In genomic region chr13:70637282-70637661, GRCm38 (mm10) we compare ENCODE assay signal across 8 mouse cellular contexts. TPM values are rescaled to one million over a fixed set of nuclear protein-coding genes. Genes with fewer than 3 reads are reported as not detected.
A peak's percentile ranks its signal among the peaks of the same experiment; 100 is the strongest.
DNase-seq lines count a peak whose midpoint lies in the region; ATAC-seq and TF ChIP-seq lines count a peak whose summit lies in the region.

Gene Ice1, minus strand, starts transcription at chr13:70637634.

- H3K27me3 ChIP-seq in forebrain, embryonic 15.5 days, result no peaks in the 10 kb centered on the region
- peaks cover 18% of the 10 kb centered on the region for H3K27me3 ChIP-seq in hindbrain, embryonic 13.5 days
- H3K27me3 ChIP-seq in liver, embryonic 14.5 days (ENCODE audit: control insufficient read depth, insufficient read depth, low read length), result no peaks in the 10 kb centered on the region
- no peaks in the 10 kb centered on the region for H3K27me3 ChIP-seq in stomach, embryonic 16.5 days (ENCODE audit: control insufficient read depth, insufficient read depth, low read length)

- peak within 1 kb of the TSS; percentile 74 for H3K4me2 ChIP-seq in forebrain, embryonic 15.5 days (replicated peaks)
- H3K4me2 ChIP-seq in hindbrain, embryonic 13.5 days, result peak within 1 kb of the TSS; percentile 91
- H3K4me2 ChIP-seq in liver, embryonic 14.5 days (ENCODE audit: low read depth), result peak within 1 kb of the TSS; percentile 88
- peak within 1 kb of the TSS; percentile 94 for H3K4me2 ChIP-seq in stomach, embryonic 16.5 days (ENCODE audit: low read depth, low read length)

- H3K9ac ChIP-seq in forebrain, embryonic 15.5 days (replicated peaks), result peak within 1 kb of the TSS; percentile 80
- peak within 1 kb of the TSS; percentile 92 for H3K9ac ChIP-seq in hindbrain, embryonic 13.5 days
- H3K9ac ChIP-seq in liver, embryonic 14.5 days (replicated peaks), result peak within 1 kb of the TSS; percentile 79
- peak within 1 kb of the TSS; percentile 90 for H3K9ac ChIP-seq in stomach, embryonic 16.5 days (ENCODE audit: low read length)

- no peak for TF ChIP-seq CTCF in lung, adult 2 months (IDR thresholded peaks at IDR 0.05; ENCODE audit: insufficient read depth, low read length)
- 0 out of 2 replicates have a peak, but pooled peaks have one; percentile 6 for TF ChIP-seq CTCF in liver, embryonic 14.5 days (IDR thresholded peaks at IDR 0.05; ENCODE audit: low read depth)

- no peak for TF ChIP-seq POLR2A in lung, adult 2 months (IDR thresholded peaks at IDR 0.05; ENCODE audit: borderline replicate concordance, extremely low read depth, low read depth, low read length)

- peak within 1 kb of the TSS; percentile 95 for H3K27ac ChIP-seq in forebrain, embryonic 15.5 days (replicated peaks)
- H3K27ac ChIP-seq in hindbrain, embryonic 13.5 days, result peak within 1 kb of the TSS; percentile 93
- H3K27ac ChIP-seq in liver, embryonic 14.5 days, result peak within 1 kb of the TSS; percentile 63
- peak within 1 kb of the TSS; percentile 94 for H3K27ac ChIP-seq in stomach, embryonic 16.5 days (ENCODE audit: low read length)

- no peak for DNase-seq in lung, adult 2 months
- no peak for DNase-seq in lung, postnatal 4 days
- DNase-seq in adrenal gland, postnatal 14 days, result no peak
- peak in 1 of 3 experiments; percentile 37 for DNase-seq in liver, embryonic 14.5 days (ENCODE audit: low read depth in 3 of 3, low spot score in 3 of 3)
- DNase-seq in kidney, adult 9 months, result no peak

- ATAC-seq in forebrain, embryonic 15.5 days (replicated peaks), result peak; percentile 27
- ATAC-seq in hindbrain, embryonic 13.5 days (ENCODE audit: low FRiP score), result peak; percentile 60
- peak; percentile 64 for ATAC-seq in liver, embryonic 14.5 days (ENCODE audit: insufficient read depth)
- no peak; the same call in 1 of the 2 replicates for ATAC-seq in stomach, embryonic 16.5 days (ENCODE audit: insufficient read depth, low FRiP score)

- H3K4me3 ChIP-seq in lung, adult 2 months (replicated peaks; ENCODE audit: extremely low read depth, low read depth, low read length), result peak within 1 kb of the TSS; percentile 62
- peak within 1 kb of the TSS; percentile 74 for H3K4me3 ChIP-seq in forebrain, embryonic 15.5 days
- H3K4me3 ChIP-seq in hindbrain, embryonic 13.5 days, result peak within 1 kb of the TSS; percentile 92
- peak within 1 kb of the TSS; percentile 75 to 90 for H3K4me3 ChIP-seq in liver, embryonic 14.5 days (ENCODE audit: insufficient read depth in 1 of 2, low read depth in 2 of 2, low read length in 2 of 2)
- H3K4me3 ChIP-seq in stomach, embryonic 16.5 days (replicated peaks; ENCODE audit: low read length), result peak within 1 kb of the TSS; percentile 90

- no peak for TF ChIP-seq EP300 in liver, embryonic 14.5 days (IDR thresholded peaks at IDR 0.05; ENCODE audit: low read depth)

- no peaks in the 10 kb centered on the region for H3K9me3 ChIP-seq in forebrain, embryonic 15.5 days
- H3K9me3 ChIP-seq in hindbrain, embryonic 13.5 days, result no peaks in the 10 kb centered on the region
- no peaks in the 10 kb centered on the region for H3K9me3 ChIP-seq in liver, embryonic 14.5 days (ENCODE audit: control insufficient read depth, low read length)
- H3K9me3 ChIP-seq in stomach, embryonic 16.5 days (replicated peaks; ENCODE audit: control insufficient read depth, low read length), result no peaks in the 10 kb centered on the region

- H3K36me3 ChIP-seq in forebrain, embryonic 15.5 days, result no peaks in the 10 kb centered on the region
- H3K36me3 ChIP-seq in hindbrain, embryonic 13.5 days, result no peaks in the 10 kb centered on the region
- H3K36me3 ChIP-seq in liver, embryonic 14.5 days (replicated peaks; ENCODE audit: control insufficient read depth, insufficient read depth, low read depth), result no peaks in the 10 kb centered on the region
- H3K36me3 ChIP-seq in stomach, embryonic 16.5 days (ENCODE audit: control insufficient read depth, insufficient read depth, low read length), result no peaks in the 10 kb centered on the region

- under 1% methylated on average over 39 of the region's 39 CpGs for WGBS in lung, adult 2 months
- WGBS in forebrain, embryonic 15.5 days, result under 1% methylated on average over 38 of the region's 39 CpGs
- WGBS in hindbrain, embryonic 13.5 days, result under 1% methylated on average over 26 of the region's 39 CpGs
- 1% methylated on average over 37 of the region's 39 CpGs for WGBS in liver, embryonic 14.5 days (ENCODE audit: insufficient replicate concordance)
- WGBS in stomach, embryonic 16.5 days, result 0% methylated on average over 38 of the region's 39 CpGs

- H3K4me1 ChIP-seq in lung, adult 2 months (ENCODE audit: control insufficient read depth, insufficient read depth, low read length), result peaks cover 11% of the 10 kb centered on the region
- H3K4me1 ChIP-seq in forebrain, embryonic 15.5 days, result peaks cover 27% of the 10 kb centered on the region
- H3K4me1 ChIP-seq in hindbrain, embryonic 13.5 days (replicated peaks), result peaks cover 35% of the 10 kb centered on the region
- H3K4me1 ChIP-seq in liver, embryonic 14.5 days (replicated peaks; ENCODE audit: control insufficient read depth in 2 of 2, insufficient read depth in 2 of 2, low read length in 1 of 2), result peaks cover 10 to 22% of the 10 kb centered on the region in 2 experiments
- peaks cover 16% of the 10 kb centered on the region for H3K4me1 ChIP-seq in stomach, embryonic 16.5 days (ENCODE audit: control insufficient read depth, insufficient read depth, low read length)

RNA-seq across cellular contexts. Expression of gene Ice1, which starts in this region (rescaled TPM):
- polyA plus RNA-seq in lung, adult 2 months (2012; rRNA removed), result 20.0 and 25.6 TPM in 2 replicates
- 26.1 and 30.6 TPM in 2 replicates for total RNA-seq in adrenal gland, postnatal 14 days (2021)
- polyA plus RNA-seq in forebrain, embryonic 15.5 days (2015; fragmentation: Nextera tagmentation; extraction: Ambion mirVana), result 31.3 and 31.4 TPM in 2 replicates
- 28.5 and 29.3 TPM in 2 replicates for polyA plus RNA-seq in hindbrain, embryonic 13.5 days (2015; fragmentation: Nextera tagmentation; extraction: Ambion mirVana)
- polyA plus RNA-seq in liver, embryonic 14.5 days (2012; rRNA removed), result 6.9 and 9.6 TPM in 2 replicates
- polyA plus RNA-seq in liver, embryonic 14.5 days (2014; fragmentation: Nextera tagmentation; extraction: Ambion mirVana), result 5.9 and 7.7 TPM in 2 replicates
- polyA plus RNA-seq in stomach, embryonic 16.5 days (2015; fragmentation: Nextera tagmentation; extraction: Ambion mirVana), result 15.2 and 15.8 TPM in 2 replicates
